14 mouse cellular contexts compared by ENCODE assay signal in the genomic region with DNA sequence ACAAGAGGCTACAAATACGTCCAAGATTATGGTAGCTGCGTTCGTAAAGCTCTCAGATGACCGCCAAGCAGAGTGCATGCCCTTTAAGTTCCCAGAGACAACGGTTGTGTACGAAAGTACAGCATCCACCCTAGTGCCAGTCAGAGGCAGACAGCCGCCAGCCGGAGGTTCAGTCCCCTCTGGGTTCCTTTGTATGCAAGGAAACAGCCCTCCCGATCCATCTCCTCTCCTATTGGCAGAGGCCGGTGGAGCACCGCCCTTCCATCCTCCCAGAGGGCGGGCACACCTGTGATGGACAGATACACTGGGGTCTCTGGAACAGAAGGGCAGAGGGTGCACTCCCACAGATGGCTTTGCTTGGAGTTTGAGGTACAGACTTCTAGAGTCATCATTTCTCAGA. TPM values are rescaled to one million over a fixed set of nuclear protein-coding genes. Genes with fewer than 3 reads are reported as not detected.
DNase-seq lines count a peak whose midpoint lies in the region; TF ChIP-seq lines count a peak whose summit lies in the region.
"Had no signal": no experiment of that assay in that cellular context is flagged by ENCODE, and none has a peak within 500 bp of the region (broad histone marks: within the 10 kb centered on the region; RNA-seq: fewer than 3 reads in every experiment).

No protein-coding gene starts in this region.

- no peaks in the 10 kb centered on the region for H3K36me3 ChIP-seq in testis, adult 2 months (ENCODE audit: control insufficient read depth, insufficient read depth, low read length)
- H3K36me3 ChIP-seq in forebrain, embryonic 10.5 days (replicated peaks), result no peaks in the 10 kb centered on the region
- H3K36me3 ChIP-seq in limb, embryonic 10.5 days, result no peaks in the 10 kb centered on the region
- H3K36me3 ChIP-seq: limb, embryonic 13.5 days had no signal

- H3K9me3 ChIP-seq in forebrain, embryonic 10.5 days, result peaks cover 8% of the 10 kb centered on the region
- H3K9me3 ChIP-seq in limb, embryonic 10.5 days (replicated peaks), result no peaks in the 10 kb centered on the region

- DNase-seq in testis, postnatal 10 days (ENCODE audit: low spot score), result no peak
- DNase-seq in forebrain, embryonic 10.5 days (ENCODE audit: extremely low spot score, low spot score), result peak; percentile 64
- DNase-seq in limb, embryonic 10.5 days (ENCODE audit: low spot score), result no peak
- peak; percentile 81 for DNase-seq in testis, postnatal 14 days (ENCODE audit: low spot score)
- no peak for DNase-seq in yolk sac, embryonic 10.5 days (ENCODE audit: low spot score)
- no peak for DNase-seq in lung, postnatal 10 days
- DNase-seq in adrenal gland, adult 18-20 months (ENCODE audit: low spot score in 2 of 2), result no peak
- DNase-seq: kidney, adult 2 months; layer of hippocampus, adult 9-11 months; lung, adult 18-20 months; right cerebral cortex, postnatal 4 days had no signal

- no peak overlapping the region for H3K27ac ChIP-seq in testis, adult 2 months (ENCODE audit: control insufficient read depth, insufficient read depth, low read depth, low read length)
- peak overlapping the region; percentile 79 for H3K27ac ChIP-seq in forebrain, embryonic 10.5 days
- peak overlapping the region; percentile 71 for H3K27ac ChIP-seq in limb, embryonic 10.5 days
- H3K27ac ChIP-seq: limb, embryonic 13.5 days had no signal

- peaks cover 16% of the 10 kb centered on the region for H3K4me1 ChIP-seq in testis, adult 2 months (ENCODE audit: control insufficient read depth, insufficient read depth, low read length)
- H3K4me1 ChIP-seq in forebrain, embryonic 10.5 days, result peaks cover 45% of the 10 kb centered on the region
- H3K4me1 ChIP-seq in limb, embryonic 10.5 days, result peaks cover 52% of the 10 kb centered on the region

- peak overlapping the region; percentile 67 for H3K4me3 ChIP-seq in testis, adult 2 months (ENCODE audit: control insufficient read depth, low read depth, low read length)
- no peak overlapping the region for H3K4me3 ChIP-seq in forebrain, embryonic 10.5 days
- no peak overlapping the region for H3K4me3 ChIP-seq in limb, embryonic 10.5 days
- H3K4me3 ChIP-seq: limb, embryonic 13.5 days; megakaryocyte, embryonic 14.5 days had no signal

- TF ChIP-seq CTCF in testis, adult 2 months (IDR thresholded peaks at IDR 0.05; ENCODE audit: control insufficient read depth, insufficient read depth, insufficient replicate concordance, low read depth, low read length), result no peak

- no peaks in the 10 kb centered on the region for H3K27me3 ChIP-seq in testis, adult 2 months (ENCODE audit: control insufficient read depth, insufficient read depth, low read length)
- peaks cover 44% of the 10 kb centered on the region for H3K27me3 ChIP-seq in forebrain, embryonic 10.5 days (ENCODE audit: poor library complexity, severe bottlenecking)
- peaks cover 16% of the 10 kb centered on the region for H3K27me3 ChIP-seq in limb, embryonic 10.5 days (ENCODE audit: low read depth, poor library complexity, severe bottlenecking)

- WGBS in forebrain, embryonic 10.5 days, result 52% methylated on average over 12 of the region's 12 CpGs
- WGBS in limb, embryonic 10.5 days, result 71% methylated on average over 12 of the region's 12 CpGs

- TF ChIP-seq POLR2A in testis, adult 2 months (IDR thresholded peaks at IDR 0.05; ENCODE audit: control insufficient read depth, low read depth, low read length), result no peak

RNA-seq across cellular contexts. Expression of a gene that starts 26.1 kb away (rescaled TPM):
- polyA plus RNA-seq in testis, adult 2 months (2012; rRNA removed), result 600 and 645 TPM in 2 replicates
- 1,134 and 1,162 TPM in 2 replicates for polyA plus RNA-seq in forebrain, embryonic 10.5 days (2016; fragmentation: Nextera tagmentation; extraction: Ambion mirVana)
- 966 and 1,201 TPM in 2 replicates for polyA plus RNA-seq in limb, embryonic 10.5 days (2016; fragmentation: Nextera tagmentation; extraction: Ambion mirVana)
- total RNA-seq in adrenal gland, adult 18-20 months (2021), result 1,000 to 10,000 TPM; 1,092 to 1,268 TPM

RNA-seq across cellular contexts. Expression of a gene that starts 33.0 kb away (rescaled TPM):
- polyA plus RNA-seq in testis, adult 2 months (2012; rRNA removed), result 13.9 and 15.2 TPM in 2 replicates
- polyA plus RNA-seq in forebrain, embryonic 10.5 days (2016; fragmentation: Nextera tagmentation; extraction: Ambion mirVana), result 8.6 and 9.5 TPM in 2 replicates
- 8.6 and 9.2 TPM in 2 replicates for polyA plus RNA-seq in limb, embryonic 10.5 days (2016; fragmentation: Nextera tagmentation; extraction: Ambion mirVana)
- 10 to 100 TPM; 46.0 to 94.2 TPM for total RNA-seq in adrenal gland, adult 18-20 months (2021)

Comparison
In these comparisons a context has a peak if more than half of its experiments do, and no peak if none do; other contexts are left out.
1. DNase-seq: peak in forebrain, embryonic 10.5 days (single experiment) and testis, postnatal 14 days (single experiment); none in testis, postnatal 10 days (single experiment), limb, embryonic 10.5 days (single experiment), yolk sac, embryonic 10.5 days (single experiment), lung, postnatal 10 days (single experiment) and adrenal gland, adult 18-20 months (0 of 2).